Mouse (Mus musculus) bone marrow, adult 2 months (tissue): ENCODE data around the gene Myh7. TPM values are rescaled to one million over a fixed set of nuclear protein-coding genes. Genes with fewer than 3 reads are reported as not detected.

Experiments used
- H3K27ac ChIP-seq: fragments of 200-500 bp; 2 replicates; pipeline ENCODE4 v1.5.1; 2012; ENCODE audit warnings: low read depth, mild to moderate bottlenecking, control low read depth, inconsistent platforms, low read length; ENCODE audit not compliant: control insufficient read depth, poor library complexity, insufficient read depth
- H3K4me1 ChIP-seq: fragments of 200-500 bp; 2 replicates; pipeline ENCODE4 v1.6.1; 2011; ENCODE audit warnings: low read length; ENCODE audit not compliant: control insufficient read depth, insufficient read depth
- H3K4me3 ChIP-seq: fragments of 200-500 bp; replicated peaks from 2 replicates; pipeline ENCODE3; 2011; ENCODE audit warnings: mild to moderate bottlenecking, low read depth, low read length, control low read depth; ENCODE audit not compliant: control insufficient read depth
- CTCF ChIP-seq: fragments of 200-500 bp; IDR thresholded peaks from 2 replicates; pipeline ENCODE4 v1.5.1; 2011; ENCODE audit warnings: low read length, control low read depth; ENCODE audit not compliant: control insufficient read depth, insufficient read depth
- POLR2A ChIP-seq: fragments of 200-500 bp; IDR thresholded peaks from 2 replicates; pipeline ENCODE4 v1.6.1; 2011; ENCODE audit warnings: low read depth, mild to moderate bottlenecking, control low read depth, low read length, borderline replicate concordance; ENCODE audit not compliant: control insufficient read depth
- WGBS: fragments of 180-500 bp; shearing (Covaris S2); methylation state at CpG from one replicate; pipeline ENCODE4 v1.1.7; 2018; 5-methylcytosine and 5-hydroxymethylcytosine counted together
- polyA plus RNA-seq: library from polyadenylated mRNA; stranded (reverse); fragments of >200 nt; gene quantifications from 2 replicates; pipeline ENCODE4 v1.2.4, GENCODE M21; 2011; ENCODE audit warnings: low replicate concordance; ENCODE audit not compliant: missing spikeins, insufficient read depth, insufficient read length

Gene Myh7
- polyA plus RNA-seq, 1 experiment, result not detected

- no peaks in the 10 kb centered on the region for H3K4me1 ChIP-seq
- no peak overlapping the region for H3K27ac ChIP-seq
- H3K4me3 ChIP-seq, result no peak overlapping the region
- 82% methylated on average over 16 of the region's 16 CpGs for WGBS
- no peak for TF ChIP-seq POLR2A
- TF ChIP-seq CTCF, result no peak
Observed at GRCm38 (mm10) chr14:54937361-54938182, 56.9 kb downstream of the Myh7 start.

- no peak overlapping the region for H3K27ac ChIP-seq
- WGBS, result 25% methylated on average over 6 of the region's 6 CpGs
- TF ChIP-seq CTCF (no peak), POLR2A (no peak)
- no peaks in the 10 kb centered on the region for H3K4me1 ChIP-seq
- no peak overlapping the region for H3K4me3 ChIP-seq
Observed at GRCm38 (mm10) chr14:54936831-54937160, 57.6 kb downstream of the Myh7 start.

- WGBS, result 40% methylated on average over 8 of the region's 8 CpGs
Observed at GRCm38 (mm10) chr14:54935904-54936830, 58.3 kb downstream of the Myh7 start, which contains the start of gene Cmtm5. TSS of gene Cmtm5 (plus strand) at chr14:54936261.

GRCm38 (mm10) chr14:54932645-54933150 is 61.7 kb downstream of the Myh7 start, which contains the start of gene Il25:
TSS of gene Il25 (plus strand) at chr14:54932695.
- Histone ChIP-seq H3K27ac (no peak within 1 kb of the TSS), H3K4me3 (no peak within 1 kb of the TSS), H3K4me1 (no peaks in the 10 kb centered on the region; the same call in 1 of the 2 replicates)
- TF ChIP-seq POLR2A (no peak), CTCF (no peak)
- 75% methylated on average over 6 of the region's 6 CpGs for WGBS

More at GRCm38 (mm10) chr14:54935904-54936830, 58.3 kb downstream of the Myh7 start, which contains the start of gene Cmtm5:
- Histone ChIP-seq H3K27ac (no peak within 1 kb of the TSS), H3K4me3 (no peak within 1 kb of the TSS), H3K4me1 (no peaks in the 10 kb centered on the region)
- TF ChIP-seq POLR2A, result no peak
- no peak for TF ChIP-seq CTCF

- WGBS, result 25% methylated on average over 2 of the region's 2 CpGs
- H3K4me3 ChIP-seq, result no peak overlapping the region
- H3K27ac ChIP-seq, result no peak overlapping the region
- H3K4me1 ChIP-seq, result no peaks in the 10 kb centered on the region; the same call in 1 of the 2 replicates
- TF ChIP-seq CTCF, result no peak
- no peak for TF ChIP-seq POLR2A
Observed at GRCm38 (mm10) chr14:54930431-54930830, 64.0 kb downstream of the Myh7 start.

GRCm38 (mm10) chr14:54929801-54930200 is 64.6 kb downstream of the Myh7 start:
- 74% methylated on average over 5 of the region's 5 CpGs for WGBS
- no peak overlapping the region for H3K4me3 ChIP-seq
- H3K4me1 ChIP-seq, result no peaks in the 10 kb centered on the region; the same call in 1 of the 2 replicates
- H3K27ac ChIP-seq, result no peak overlapping the region
- TF ChIP-seq POLR2A, result no peak
- no peak for TF ChIP-seq CTCF

GRCm38 (mm10) chr14:54927296-54927695 is 67.1 kb downstream of the Myh7 start:
- 44% methylated on average over 7 of the region's 7 CpGs for WGBS
- no peak for TF ChIP-seq POLR2A
- TF ChIP-seq CTCF, result no peak
- no peaks in the 10 kb centered on the region; the same call in 1 of the 2 replicates for H3K4me1 ChIP-seq
- no peak overlapping the region for H3K27ac ChIP-seq
- H3K4me3 ChIP-seq, result no peak overlapping the region

GRCm38 (mm10) chr14:54926401-54927158 is 67.8 kb downstream of the Myh7 start:
- 2% methylated on average over 50 of the region's 58 CpGs for WGBS
- TF ChIP-seq CTCF, result no peak
- TF ChIP-seq POLR2A, result no peak
- Histone ChIP-seq H3K4me3 (no peak overlapping the region), H3K27ac (peak overlapping the region; percentile 33; the same call in 1 of the 2 replicates), H3K4me1 (no peaks in the 10 kb centered on the region; the same call in 1 of the 2 replicates)
